Mouse (Mus musculus): Measurements from ENCODE around the gene Ppfia2. TPM values are rescaled to one million over a fixed set of nuclear protein-coding genes. Genes with fewer than 3 reads are reported as not detected.

The Ppfia2 gene
- polyA plus RNA-seq, 1 experiment = not detected

GRCm38 (mm10) chr10:106914275-106914674 is 444.1 kb downstream of the Ppfia2 start:
- H3K27me3 ChIP-seq (ENCODE audit: control insufficient read depth, insufficient read depth, low read length) = no peaks in the 10 kb centered on the region

GRCm38 (mm10) chr10:106914822-106915221 is 444.7 kb downstream of the Ppfia2 start:
- Histone ChIP-seq H3K4me1 (ENCODE audit: control insufficient read depth, insufficient read depth, insufficient read length, low read length) (no peaks in the 10 kb centered on the region), H3K27ac (ENCODE audit: insufficient read depth, low read depth, low read length) (no peak overlapping the region)
- TF ChIP-seq CTCF (IDR thresholded peaks at IDR 0.05; ENCODE audit: extremely low read depth, insufficient read length, insufficient replicate concordance, low read depth, low read length) (no peak), POLR2A (IDR thresholded peaks at IDR 0.05; ENCODE audit: low read depth, low read length) (no peak)

More at GRCm38 (mm10) chr10:106914275-106914674, 444.1 kb downstream of the Ppfia2 start:
- no peak overlapping the region for H3K27ac ChIP-seq (ENCODE audit: insufficient read depth, low read depth, low read length)
- TF ChIP-seq CTCF (IDR thresholded peaks at IDR 0.05; ENCODE audit: extremely low read depth, insufficient read length, insufficient replicate concordance, low read depth, low read length) (no peak), POLR2A (IDR thresholded peaks at IDR 0.05; ENCODE audit: low read depth, low read length) (no peak)
- no peaks in the 10 kb centered on the region for H3K36me3 ChIP-seq (ENCODE audit: control insufficient read depth, insufficient read depth, low read length)
- no peak overlapping the region for H3K4me3 ChIP-seq (ENCODE audit: low read depth, low read length)
- no peaks in the 10 kb centered on the region for H3K4me1 ChIP-seq (ENCODE audit: control insufficient read depth, insufficient read depth, insufficient read length, low read length)

GRCm38 (mm10) chr10:106924334-106924733 is 454.2 kb downstream of the Ppfia2 start:
- 79% methylated on average over 5 of the region's 5 CpGs for WGBS
- no peak overlapping the region for H3K4me3 ChIP-seq (ENCODE audit: low read depth, low read length)
- TF ChIP-seq CTCF (IDR thresholded peaks at IDR 0.05; ENCODE audit: extremely low read depth, insufficient read length, insufficient replicate concordance, low read depth, low read length) = no peak
- TF ChIP-seq POLR2A (IDR thresholded peaks at IDR 0.05; ENCODE audit: low read depth, low read length) = no peak
- no peaks in the 10 kb centered on the region for H3K27me3 ChIP-seq (ENCODE audit: control insufficient read depth, insufficient read depth, low read length)
- H3K27ac ChIP-seq (ENCODE audit: insufficient read depth, low read depth, low read length) = no peak overlapping the region
- H3K36me3 ChIP-seq (ENCODE audit: control insufficient read depth, insufficient read depth, low read length) = no peaks in the 10 kb centered on the region
- no peaks in the 10 kb centered on the region for H3K4me1 ChIP-seq (ENCODE audit: control insufficient read depth, insufficient read depth, insufficient read length, low read length)

More at GRCm38 (mm10) chr10:106914822-106915221, 444.7 kb downstream of the Ppfia2 start:
- Histone ChIP-seq H3K36me3 (ENCODE audit: control insufficient read depth, insufficient read depth, low read length) (no peaks in the 10 kb centered on the region), H3K27me3 (ENCODE audit: control insufficient read depth, insufficient read depth, low read length) (no peaks in the 10 kb centered on the region), H3K4me3 (ENCODE audit: low read depth, low read length) (no peak overlapping the region)

- no peaks in the 10 kb centered on the region for H3K27me3 ChIP-seq (ENCODE audit: control insufficient read depth, insufficient read depth, low read length)
- no peaks in the 10 kb centered on the region for H3K36me3 ChIP-seq (ENCODE audit: control insufficient read depth, insufficient read depth, low read length)
- no peak overlapping the region for H3K4me3 ChIP-seq (ENCODE audit: low read depth, low read length)
- no peaks in the 10 kb centered on the region for H3K4me1 ChIP-seq (ENCODE audit: control insufficient read depth, insufficient read depth, insufficient read length, low read length)
- no peak overlapping the region for H3K27ac ChIP-seq (ENCODE audit: insufficient read depth, low read depth, low read length)
- TF ChIP-seq POLR2A (IDR thresholded peaks at IDR 0.05; ENCODE audit: low read depth, low read length) = no peak
- no peak for TF ChIP-seq CTCF (IDR thresholded peaks at IDR 0.05; ENCODE audit: extremely low read depth, insufficient read length, insufficient replicate concordance, low read depth, low read length)
- WGBS = 33% methylated on average over 3 of the region's 3 CpGs
Observed at GRCm38 (mm10) chr10:106924798-106925197, 454.7 kb downstream of the Ppfia2 start.

- H3K36me3 ChIP-seq (ENCODE audit: control insufficient read depth, insufficient read depth, low read length) = no peaks in the 10 kb centered on the region
- H3K4me3 ChIP-seq (ENCODE audit: low read depth, low read length) = no peak overlapping the region
- 80% methylated on average over 9 of the region's 9 CpGs for WGBS
- TF ChIP-seq POLR2A (IDR thresholded peaks at IDR 0.05; ENCODE audit: low read depth, low read length) = no peak
- no peak for TF ChIP-seq CTCF (IDR thresholded peaks at IDR 0.05; ENCODE audit: extremely low read depth, insufficient read length, insufficient replicate concordance, low read depth, low read length)
- no peaks in the 10 kb centered on the region for H3K27me3 ChIP-seq (ENCODE audit: control insufficient read depth, insufficient read depth, low read length)
- H3K4me1 ChIP-seq (ENCODE audit: control insufficient read depth, insufficient read depth, insufficient read length, low read length) = no peaks in the 10 kb centered on the region
- H3K27ac ChIP-seq (ENCODE audit: insufficient read depth, low read depth, low read length) = no peak overlapping the region
Observed at GRCm38 (mm10) chr10:106928576-106929332, 458.6 kb downstream of the Ppfia2 start.

GRCm38 (mm10) chr10:106932571-106933073 is 462.5 kb downstream of the Ppfia2 start:
- Histone ChIP-seq H3K27ac (ENCODE audit: insufficient read depth, low read depth, low read length) (no peak overlapping the region), H3K4me3 (ENCODE audit: low read depth, low read length) (peak overlapping the region; percentile 45), H3K36me3 (ENCODE audit: control insufficient read depth, insufficient read depth, low read length) (no peaks in the 10 kb centered on the region), H3K4me1 (ENCODE audit: control insufficient read depth, insufficient read depth, insufficient read length, low read length) (no peaks in the 10 kb centered on the region), H3K27me3 (ENCODE audit: control insufficient read depth, insufficient read depth, low read length) (no peaks in the 10 kb centered on the region)
- TF ChIP-seq CTCF (IDR thresholded peaks at IDR 0.05; ENCODE audit: extremely low read depth, insufficient read length, insufficient replicate concordance, low read depth, low read length) = 0 out of 2 replicates have a peak, but pooled peaks have one; percentile 4
- TF ChIP-seq POLR2A (IDR thresholded peaks at IDR 0.05; ENCODE audit: low read depth, low read length) = no peak
- 10% methylated on average over 13 of the region's 13 CpGs for WGBS

- Histone ChIP-seq H3K4me1 (ENCODE audit: control insufficient read depth, insufficient read depth, insufficient read length, low read length) (no peaks in the 10 kb centered on the region), H3K36me3 (ENCODE audit: control insufficient read depth, insufficient read depth, low read length) (no peaks in the 10 kb centered on the region), H3K4me3 (ENCODE audit: low read depth, low read length) (no peak overlapping the region), H3K27ac (ENCODE audit: insufficient read depth, low read depth, low read length) (no peak overlapping the region), H3K27me3 (ENCODE audit: control insufficient read depth, insufficient read depth, low read length) (no peaks in the 10 kb centered on the region)
- WGBS = 88% methylated on average over 7 of the region's 7 CpGs
- TF ChIP-seq CTCF (IDR thresholded peaks at IDR 0.05; ENCODE audit: extremely low read depth, insufficient read length, insufficient replicate concordance, low read depth, low read length) = no peak
- no peak for TF ChIP-seq POLR2A (IDR thresholded peaks at IDR 0.05; ENCODE audit: low read depth, low read length)
Observed at GRCm38 (mm10) chr10:106936996-106937395, 466.9 kb downstream of the Ppfia2 start.
